Mouse (Mus musculus): ENCODE data around the gene Ndufa3. TPM values are rescaled to one million over a fixed set of nuclear protein-coding genes. Genes with fewer than 3 reads are reported as not detected.

Ndufa3 gene
- polyA plus RNA-seq (2012; rRNA removed) = 267 and 278 TPM in 2 replicates

GRCm38 (mm10) chr7:3617242-3617995 is at the start of gene Ndufa3:
TSS of gene Ndufa3 (plus strand) at chr7:3617373.

GRCm38 (mm10) chr7:3616057-3616388 is 1.1 kb upstream of the Ndufa3 start, which contains the start of gene Oscar:
TSS of gene Oscar (minus strand) at chr7:3616157.

DNA sequence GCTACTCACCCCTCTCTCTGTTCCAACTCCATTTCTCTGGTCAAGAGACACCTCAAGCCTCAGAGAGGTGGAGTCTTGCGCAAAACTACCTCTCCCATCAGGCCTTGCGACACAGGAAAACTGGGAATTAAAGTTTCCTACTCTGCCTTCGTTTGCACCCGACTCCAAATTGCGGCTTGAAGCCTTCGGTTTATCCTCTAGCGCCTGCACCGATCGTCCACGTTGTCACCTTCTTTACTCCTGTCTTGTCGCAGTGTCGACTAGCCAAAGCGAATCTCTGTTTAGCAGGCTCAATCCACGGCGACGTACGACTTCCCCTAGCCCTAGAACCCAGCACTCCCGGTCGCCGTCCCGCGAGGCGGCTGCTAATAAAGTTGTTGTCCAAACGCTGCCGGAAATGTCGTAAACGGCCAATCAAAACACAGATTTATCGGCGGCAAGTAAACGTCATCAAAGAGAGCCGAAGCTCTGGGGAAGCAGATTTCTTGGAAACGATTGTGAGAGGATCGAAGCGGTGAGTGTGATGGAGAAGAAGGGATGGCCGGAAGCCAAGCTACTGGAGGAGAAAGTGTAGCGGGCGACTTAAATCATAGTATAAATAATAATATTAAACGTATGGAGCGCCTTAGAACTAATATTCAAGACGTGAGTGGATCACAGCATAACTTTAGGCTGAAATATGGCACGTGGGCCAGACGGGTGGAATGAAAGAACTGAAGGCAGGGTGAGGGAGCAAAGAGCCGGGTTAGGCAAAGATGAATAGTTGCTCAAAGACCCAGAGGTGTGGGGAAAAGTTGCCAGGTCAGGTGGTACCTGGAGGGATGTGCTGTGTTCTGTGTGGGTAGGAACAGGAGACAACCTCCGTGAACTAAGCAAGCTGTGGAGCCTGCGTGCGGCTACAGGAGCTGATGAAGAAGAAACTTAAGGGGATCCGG is 12.6 kb downstream of the Ndufa3 start, which contains the start of the genes Tfpt and Prpf31:
Gene Tfpt (minus strand): TSS at position 387 of the 935 bp plus-strand sequence.
Gene Prpf31 (plus strand): TSS at position 443 of the 935 bp plus-strand sequence.

DNA sequence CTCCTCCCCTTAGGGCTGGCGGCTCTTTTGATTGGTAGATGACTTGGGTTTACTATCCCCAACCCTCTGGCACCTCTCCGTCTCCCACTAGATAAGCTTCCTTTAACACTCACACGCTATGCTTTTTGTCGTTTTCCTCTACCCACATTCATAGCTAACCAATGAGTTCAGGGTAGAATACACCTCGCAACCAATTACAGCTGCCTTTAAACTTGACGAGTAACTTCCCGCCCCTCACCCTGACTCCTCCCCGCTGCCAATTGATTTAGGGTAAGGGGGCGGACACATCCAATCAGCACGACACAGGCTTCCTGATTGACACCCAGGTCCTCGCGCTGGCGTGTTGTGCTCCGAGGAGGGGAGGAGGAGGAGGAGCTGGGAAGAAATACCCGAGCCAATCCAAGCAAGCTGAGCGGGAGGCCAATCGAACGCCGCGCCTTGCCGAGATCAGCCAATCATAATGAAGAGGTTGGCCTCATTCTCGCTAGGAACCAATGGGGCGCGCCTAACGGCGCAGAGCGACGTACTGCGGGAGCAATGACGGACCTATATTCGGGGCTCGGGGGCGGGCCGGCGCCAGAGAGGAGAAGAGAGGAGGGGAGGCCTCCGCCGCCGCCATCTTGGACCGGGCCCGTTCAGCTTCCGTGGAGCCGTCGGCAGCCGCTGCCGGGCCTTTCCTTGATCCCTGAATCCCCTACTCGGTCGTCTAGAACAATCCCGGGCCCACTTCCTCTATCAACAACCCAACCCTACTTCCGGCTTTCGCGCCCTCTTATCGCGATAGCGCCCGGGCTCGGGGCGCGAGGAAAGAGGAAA is 27.7 kb downstream of the Ndufa3 start, which contains the start of gene Cnot3:
Gene Cnot3 (plus strand): TSS at position 597 of the 816 bp plus-strand sequence.

GRCm38 (mm10) chr7:3665215-3666114 is 48.3 kb downstream of the Ndufa3 start, which contains the start of gene Leng1:
TSS of gene Leng1 (minus strand) at chr7:3665840.

Other genes with a start within 250 kb of the Ndufa3 start
- 27.4 and 34.5 TPM in 2 replicates for gene Cacng8, start 226.7 kb upstream of the Ndufa3 start, polyA plus RNA-seq (2012; rRNA removed)
- 0.26 and 0.79 TPM in 2 replicates for gene Cacng6, start 193.2 kb upstream of the Ndufa3 start, polyA plus RNA-seq (2012; rRNA removed)
- 0.05 TPM in 1 of 2 replicates, not detected in the other for gene Tarm1, start 114.7 kb upstream of the Ndufa3 start, polyA plus RNA-seq (2012; rRNA removed)
- 2.0 and 2.9 TPM in 2 replicates for gene Oscar, start 1.2 kb upstream of the Ndufa3 start, polyA plus RNA-seq (2012; rRNA removed)
- gene Tfpt, start 12.6 kb downstream of the Ndufa3 start, polyA plus RNA-seq (2012; rRNA removed) = 36.2 and 36.8 TPM in 2 replicates
- 68.3 and 70.2 TPM in 2 replicates for gene Prpf31, start 12.6 kb downstream of the Ndufa3 start, polyA plus RNA-seq (2012; rRNA removed)
- gene Cnot3, start 27.9 kb downstream of the Ndufa3 start, polyA plus RNA-seq (2012; rRNA removed) = 38.3 and 44.8 TPM in 2 replicates
- gene Leng1, start 48.5 kb downstream of the Ndufa3 start, polyA plus RNA-seq (2012; rRNA removed) = 8.5 and 10.0 TPM in 2 replicates
- gene Tmc4, start 60.2 kb downstream of the Ndufa3 start, polyA plus RNA-seq (2012; rRNA removed) = 14.6 and 16.1 TPM in 2 replicates
- gene Tsen34, start 75.5 kb downstream of the Ndufa3 start, polyA plus RNA-seq (2012; rRNA removed) = 188 and 193 TPM in 2 replicates
- gene Mboat7, start 76.2 kb downstream of the Ndufa3 start, polyA plus RNA-seq (2012; rRNA removed) = 90.4 and 97.2 TPM in 2 replicates
- 2,244 and 2,252 TPM in 2 replicates for gene Rps9, start 86.6 kb downstream of the Ndufa3 start, polyA plus RNA-seq (2012; rRNA removed)
- gene Pirb, start 103.0 kb downstream of the Ndufa3 start, polyA plus RNA-seq (2012; rRNA removed) = 0.23 and 0.28 TPM in 2 replicates
- gene Gm15448, start 208.3 kb downstream of the Ndufa3 start, polyA plus RNA-seq (2012; rRNA removed) = not detected in 2 replicates
- gene Pira2, start 227.7 kb downstream of the Ndufa3 start, polyA plus RNA-seq (2012; rRNA removed) = not detected in 2 replicates

Data from central nervous system, embryonic 18 days (tissue).